Mouse (Mus musculus): Measurements from ENCODE around the gene Zfp414.

Gene Zfp414

GRCm38 (mm10) chr17:33645073-33645472 is 16.2 kb downstream of the Zfp414 start:
- ATAC-seq (ENCODE audit: insufficient number of reproducible peaks, low FRiP score, low TSS enrichment): no peak

- ATAC-seq (ENCODE audit: insufficient number of reproducible peaks, low FRiP score, low TSS enrichment): no peak
Measured at GRCm38 (mm10) chr17:33649781-33650475, 21.0 kb downstream of the Zfp414 start.

DNA sequence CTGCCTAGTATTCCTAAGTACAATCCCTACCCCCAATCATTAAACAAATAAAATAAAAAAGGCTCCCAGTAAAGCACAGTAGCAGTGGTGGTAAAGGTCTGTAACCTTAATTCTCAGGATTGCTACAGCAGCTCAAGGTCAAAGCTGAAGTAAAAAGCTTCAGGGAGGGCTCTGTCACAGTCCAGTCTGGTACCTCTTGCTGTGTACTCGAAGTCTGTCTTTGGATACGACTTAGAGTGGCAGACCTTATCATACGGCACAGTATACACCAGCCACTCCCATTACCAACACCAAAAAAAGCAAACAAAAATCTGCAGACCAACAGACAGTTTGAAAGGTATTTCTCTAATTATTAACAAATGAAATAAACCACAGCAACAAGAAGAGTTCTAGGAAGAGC is 37.9 kb downstream of the Zfp414 start:
- no peak for ATAC-seq (ENCODE audit: insufficient number of reproducible peaks, low FRiP score, low TSS enrichment)

DNA sequence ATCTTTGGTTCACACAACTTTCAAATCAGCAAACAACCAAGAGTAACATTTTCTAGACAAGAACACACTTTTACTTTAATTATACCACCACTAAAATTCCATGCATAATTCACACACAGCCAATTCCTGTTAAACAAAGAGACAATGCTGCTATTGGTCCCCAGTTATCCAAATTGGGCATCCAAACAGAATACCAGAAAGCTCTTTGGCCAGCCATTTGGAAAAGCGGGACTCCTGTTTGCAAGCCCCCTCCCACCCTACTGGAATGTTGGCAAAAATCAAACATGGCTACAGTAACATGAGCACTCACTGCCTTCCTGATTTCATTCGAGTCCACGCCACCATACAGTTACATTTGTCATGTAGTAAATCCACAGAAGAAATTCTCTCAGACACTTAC is 40.8 kb downstream of the Zfp414 start:
- ATAC-seq (ENCODE audit: insufficient number of reproducible peaks, low FRiP score, low TSS enrichment): no peak

GRCm38 (mm10) chr17:33673837-33674236 is 44.9 kb downstream of the Zfp414 start:
- no peak for ATAC-seq (ENCODE audit: insufficient number of reproducible peaks, low FRiP score, low TSS enrichment)

- ATAC-seq (ENCODE audit: insufficient number of reproducible peaks, low FRiP score, low TSS enrichment): no peak
Measured at GRCm38 (mm10) chr17:33675452-33675851, 46.6 kb downstream of the Zfp414 start.

GRCm38 (mm10) chr17:33676086-33676485 is 47.2 kb downstream of the Zfp414 start:
- no peak for ATAC-seq (ENCODE audit: insufficient number of reproducible peaks, low FRiP score, low TSS enrichment)

DNA sequence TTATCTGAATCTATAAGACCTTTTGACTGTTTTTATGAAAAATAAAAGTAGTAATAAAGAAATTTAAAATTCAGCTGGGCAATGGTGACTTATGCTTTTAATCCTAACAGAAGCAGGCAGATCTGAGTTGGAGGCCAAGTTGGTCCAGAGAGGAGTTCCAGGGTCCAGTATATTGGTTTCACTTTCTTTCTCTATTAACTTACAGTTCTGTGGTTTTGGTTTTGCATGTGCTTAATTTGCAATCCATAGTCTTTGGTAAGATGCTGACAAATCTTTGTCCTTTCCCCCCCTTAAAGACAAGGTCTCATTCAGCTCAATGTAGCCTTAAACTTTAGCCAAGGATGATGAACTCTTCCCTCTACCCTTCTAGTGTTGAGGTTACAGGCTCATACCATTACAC is 49.9 kb downstream of the Zfp414 start:
- no peak for ATAC-seq (ENCODE audit: insufficient number of reproducible peaks, low FRiP score, low TSS enrichment)
